Mouse (Mus musculus) cortical plate, adult 2 months (tissue): ENCODE results near the gene Arl6ip5. TPM values are rescaled to one million over a fixed set of nuclear protein-coding genes. Genes with fewer than 3 reads are reported as not detected.

Source experiments
- H3K27ac ChIP-seq: fragments of 200-500 bp; 2 replicates; pipeline ENCODE4 v1.5.1; 2012; ENCODE audit warnings: low read length, control low read depth, inconsistent platforms; ENCODE audit not compliant: insufficient read depth
- H3K4me1 ChIP-seq: fragments of 200-500 bp; 2 replicates; pipeline ENCODE4 v1.6.1; 2011; ENCODE audit warnings: low read length; ENCODE audit not compliant: control insufficient read depth, insufficient read depth
- H3K4me3 ChIP-seq: fragments of 200-500 bp; 2 replicates; pipeline ENCODE4 v1.5.1; 2011; ENCODE audit warnings: mild to moderate bottlenecking, low read length, control low read depth; ENCODE audit not compliant: insufficient read depth
- CTCF ChIP-seq: fragments of 200-500 bp; IDR thresholded peaks from 2 replicates; pipeline ENCODE4 v1.5.1; 2011; ENCODE audit warnings: mild to moderate bottlenecking, control low read depth, low read length; ENCODE audit not compliant: insufficient read depth; ENCODE audit errors: extremely low read depth
- POLR2A ChIP-seq: fragments of 200-500 bp; IDR thresholded peaks from 2 replicates; pipeline ENCODE4 v1.6.1; 2011; ENCODE audit warnings: mild to moderate bottlenecking, low read length, control low read depth; ENCODE audit not compliant: insufficient read depth; ENCODE audit errors: extremely low read depth
- polyA plus RNA-seq: library from polyadenylated mRNA; depleted of rRNA; stranded (reverse); fragments of >200 nt; gene quantifications from 2 replicates; pipeline ENCODE4 v1.2.3, GENCODE M21; 2012; rRNA removed

Arl6ip5 gene
- polyA plus RNA-seq, result 191 and 192 TPM in 2 replicates

DNA sequence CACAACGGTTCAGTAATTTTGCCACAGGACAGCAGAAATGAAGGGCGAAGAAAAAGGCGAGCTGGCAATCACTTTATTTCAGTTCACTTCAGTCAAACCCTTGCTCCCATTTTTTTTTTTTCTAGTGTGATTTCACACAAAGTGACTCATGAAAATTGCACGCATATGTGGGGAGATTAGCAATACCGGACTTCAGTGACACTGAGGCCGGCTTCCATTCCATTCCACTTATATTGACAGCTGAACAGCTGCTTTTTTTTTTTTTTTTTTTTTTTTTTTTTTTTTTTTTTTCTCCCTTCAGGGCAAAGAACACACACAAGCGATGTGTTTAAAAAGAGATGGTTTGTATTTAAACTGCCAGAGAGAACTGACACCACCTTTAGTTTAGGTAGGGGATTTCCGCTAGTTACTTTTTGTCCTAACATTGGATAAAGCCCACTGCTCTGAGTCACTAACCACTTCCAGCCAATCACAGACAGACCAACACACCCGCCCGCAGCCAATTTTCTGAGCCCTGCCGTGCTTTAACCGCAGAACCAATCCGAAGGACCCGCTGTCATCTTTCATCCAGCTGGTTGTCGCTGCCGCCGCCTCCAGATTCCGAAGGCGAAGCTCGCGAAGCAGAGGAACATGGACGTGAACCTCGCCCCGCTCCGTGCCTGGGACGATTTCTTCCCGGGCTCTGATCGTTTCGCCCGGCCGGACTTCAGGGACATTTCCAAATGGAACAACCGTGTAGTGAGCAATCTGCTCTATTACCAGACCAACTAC is at the start of gene Arl6ip5:
Arl6ip5 (plus strand) TSS at position 499 of the 771 bp plus-strand sequence.
- TF ChIP-seq CTCF (no peak), POLR2A (peak; percentile 65; the same call in 1 of the 2 replicates)
- Histone ChIP-seq H3K4me1 (peaks cover 3% of the 10 kb centered on the region; the same call in 1 of the 2 replicates), H3K27ac (peak within 1 kb of the TSS; percentile 83), H3K4me3 (peak within 1 kb of the TSS; percentile 97)

DNA sequence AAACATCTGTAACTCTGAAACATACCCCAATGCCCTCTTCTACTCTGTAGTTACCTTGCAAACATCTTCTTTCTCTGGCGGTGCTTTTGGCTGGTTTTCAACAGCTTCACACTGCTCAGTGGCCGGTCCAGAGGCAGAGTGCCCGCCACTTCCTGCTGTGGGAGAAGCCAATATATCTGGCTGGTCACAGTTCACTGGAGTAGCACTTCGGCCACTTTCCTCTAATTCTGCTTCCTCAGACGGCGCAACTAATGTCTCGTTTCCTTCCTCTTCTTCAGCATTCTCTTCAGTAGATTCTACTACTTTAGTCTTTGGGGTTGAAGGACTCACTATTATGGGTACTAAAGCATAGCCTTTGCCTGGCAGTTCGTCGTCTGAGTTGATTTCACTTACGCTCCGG is 34.8 kb upstream of the Arl6ip5 start:
- TF ChIP-seq POLR2A (no peak), CTCF (no peak)
- no peaks in the 10 kb centered on the region; the same call in 1 of the 2 replicates for H3K4me1 ChIP-seq
- no peak overlapping the region for H3K4me3 ChIP-seq
- H3K27ac ChIP-seq, result no peak overlapping the region

DNA sequence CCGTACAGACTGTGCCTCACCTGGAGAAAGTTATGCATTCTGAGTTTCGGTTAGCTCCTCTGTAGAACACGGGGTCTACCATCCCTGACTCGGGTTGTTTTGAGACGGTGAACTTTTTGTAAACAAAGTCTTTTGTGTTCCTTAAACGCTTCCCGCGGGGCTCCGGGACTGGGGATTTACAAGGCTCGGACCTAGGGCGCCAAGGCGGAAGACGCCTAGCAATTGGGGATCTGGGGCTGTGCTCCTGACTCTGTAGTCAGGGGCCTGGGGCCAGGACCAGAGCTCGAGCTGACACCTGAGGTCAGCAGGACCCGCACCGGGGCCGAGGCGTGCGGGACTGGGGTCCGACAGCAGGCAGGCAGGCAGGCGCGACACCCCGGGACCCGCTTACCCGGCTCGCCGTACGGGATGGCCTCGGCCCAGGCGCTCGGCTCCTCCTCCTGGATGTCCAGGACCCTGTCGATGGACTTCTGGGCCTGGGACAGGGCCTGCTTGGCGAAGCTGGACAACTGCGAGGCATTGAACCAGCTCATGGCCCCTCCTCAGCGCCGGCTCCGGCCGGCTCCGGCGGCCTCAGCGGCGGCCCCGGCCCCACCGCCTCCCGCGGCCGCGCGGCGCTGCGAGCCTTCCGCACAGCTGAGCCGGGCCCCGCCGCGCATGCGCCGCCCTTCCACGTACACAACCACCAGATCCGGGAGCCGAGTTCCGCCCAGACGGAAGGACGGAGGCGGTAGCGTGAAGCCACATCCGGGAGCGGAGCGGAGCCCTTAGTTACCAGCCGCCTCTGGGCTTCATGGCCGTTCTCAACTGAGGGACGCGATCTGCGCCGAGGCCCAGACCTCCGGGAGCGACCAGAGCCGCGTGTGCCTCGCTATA is 31.8 kb upstream of the Arl6ip5 start, which contains the start of gene Tmf1:
Tmf1 (minus strand) TSS at position 632 of the 876 bp plus-strand sequence.
- TF ChIP-seq POLR2A (peak; percentile 91), CTCF (no peak)
- Histone ChIP-seq H3K27ac (peak within 1 kb of the TSS; percentile 96), H3K4me3 (peak within 1 kb of the TSS; percentile 66), H3K4me1 (no peaks in the 10 kb centered on the region; the same call in 1 of the 2 replicates)

DNA sequence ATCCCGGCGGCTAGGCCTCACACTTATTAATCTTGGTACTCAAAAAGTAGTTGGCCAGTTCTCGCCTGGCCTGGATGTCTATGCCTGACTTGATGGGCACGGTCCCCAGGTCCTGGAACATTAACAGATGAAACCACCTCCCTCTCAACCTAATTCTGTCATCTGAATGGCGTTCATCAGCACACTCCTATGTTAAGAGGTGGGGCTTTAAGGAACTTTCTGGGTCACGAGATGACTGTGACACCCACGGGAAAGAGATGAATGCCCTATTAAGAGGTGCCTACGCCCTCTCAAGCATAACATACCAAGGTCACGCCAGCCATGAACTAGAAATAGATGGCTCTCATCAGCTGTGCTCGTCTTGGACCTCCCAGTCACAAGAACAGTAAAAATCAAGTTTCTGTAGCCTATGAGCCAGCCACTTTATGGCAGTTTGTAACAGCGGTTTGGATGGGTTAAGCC is 31.1 kb upstream of the Arl6ip5 start:
- H3K4me1 ChIP-seq, result no peaks in the 10 kb centered on the region; the same call in 1 of the 2 replicates
- peak overlapping the region; percentile 96 for H3K27ac ChIP-seq
- H3K4me3 ChIP-seq, result peak overlapping the region; percentile 66
- TF ChIP-seq POLR2A (no peak), CTCF (no peak)

DNA sequence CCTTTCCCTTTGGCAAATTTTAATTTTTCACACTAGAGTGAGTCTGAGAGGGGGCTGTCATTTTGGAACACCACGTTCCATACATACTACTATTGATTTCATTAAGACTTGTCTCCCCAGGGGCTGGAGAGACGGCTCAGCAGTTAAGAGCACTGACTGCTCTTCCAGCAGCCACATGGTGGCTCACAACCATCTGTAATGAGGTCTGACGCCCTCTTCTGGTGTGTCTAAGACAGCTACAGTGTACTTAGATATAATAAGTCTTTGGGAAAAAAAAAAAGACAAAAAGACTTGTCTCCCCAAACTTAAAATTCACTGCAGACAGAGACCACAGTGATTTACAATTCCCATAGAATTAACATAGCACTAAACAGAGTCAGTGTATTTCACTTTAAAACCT is 10.1 kb upstream of the Arl6ip5 start:
- TF ChIP-seq POLR2A, result no peak
- no peak for TF ChIP-seq CTCF
- Histone ChIP-seq H3K27ac (no peak overlapping the region), H3K4me1 (peaks cover 4% of the 10 kb centered on the region; the same call in 1 of the 2 replicates), H3K4me3 (no peak overlapping the region)

DNA sequence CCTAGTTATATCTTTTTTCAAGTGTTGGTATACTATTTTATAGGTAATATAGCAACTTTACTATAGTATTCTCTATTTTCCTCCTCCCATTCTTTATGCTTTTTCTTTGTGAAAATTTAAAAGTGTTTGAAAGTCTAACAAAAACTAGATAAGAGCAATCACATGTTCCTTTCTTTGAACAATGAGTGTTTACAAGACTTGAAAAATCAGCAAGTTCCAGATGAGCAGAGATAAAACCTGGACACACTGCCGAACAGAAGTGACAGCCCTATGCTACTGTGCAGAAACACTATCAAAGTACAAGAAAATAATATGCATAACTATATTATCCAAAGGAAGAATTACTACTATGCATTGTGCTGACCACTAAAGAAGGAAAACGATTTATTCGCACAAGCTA is 8.0 kb upstream of the Arl6ip5 start:
- Histone ChIP-seq H3K4me3 (no peak overlapping the region), H3K4me1 (peaks cover 4% of the 10 kb centered on the region; the same call in 1 of the 2 replicates), H3K27ac (no peak overlapping the region)
- TF ChIP-seq CTCF, result no peak
- no peak for TF ChIP-seq POLR2A

DNA sequence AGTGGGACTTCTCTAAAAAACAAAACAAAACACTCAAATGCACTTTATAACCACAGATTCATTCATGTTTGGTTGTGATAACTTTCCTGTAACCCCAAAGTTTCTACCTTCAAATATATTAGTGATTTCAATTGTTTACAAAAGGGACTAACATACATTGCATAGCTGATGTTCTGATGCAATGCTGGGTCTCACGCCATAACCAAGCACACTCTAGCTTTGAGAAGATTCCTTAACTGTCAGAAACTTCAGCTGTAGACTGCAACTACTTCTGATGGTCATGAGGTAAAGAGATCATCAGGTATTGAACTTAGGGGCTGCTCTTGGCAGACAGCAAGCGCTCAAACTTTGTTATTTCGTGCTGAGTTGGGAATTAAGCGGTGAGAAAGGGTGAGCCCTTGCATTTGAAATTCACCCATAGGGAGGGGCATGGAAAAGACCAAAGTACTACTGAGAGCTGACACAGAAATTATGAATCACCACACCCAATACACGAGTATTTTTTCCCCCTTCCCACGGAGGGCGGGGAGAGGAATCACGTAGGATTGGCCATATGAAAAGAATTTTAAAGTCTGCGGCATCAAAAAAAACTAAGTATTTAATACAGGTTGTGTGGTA is 6.1 kb upstream of the Arl6ip5 start:
- peaks cover 4% of the 10 kb centered on the region; the same call in 1 of the 2 replicates for H3K4me1 ChIP-seq
- peak overlapping the region; percentile 85 for H3K4me3 ChIP-seq
- no peak for TF ChIP-seq CTCF
- no peak for TF ChIP-seq POLR2A
- no peak overlapping the region for H3K27ac ChIP-seq

DNA sequence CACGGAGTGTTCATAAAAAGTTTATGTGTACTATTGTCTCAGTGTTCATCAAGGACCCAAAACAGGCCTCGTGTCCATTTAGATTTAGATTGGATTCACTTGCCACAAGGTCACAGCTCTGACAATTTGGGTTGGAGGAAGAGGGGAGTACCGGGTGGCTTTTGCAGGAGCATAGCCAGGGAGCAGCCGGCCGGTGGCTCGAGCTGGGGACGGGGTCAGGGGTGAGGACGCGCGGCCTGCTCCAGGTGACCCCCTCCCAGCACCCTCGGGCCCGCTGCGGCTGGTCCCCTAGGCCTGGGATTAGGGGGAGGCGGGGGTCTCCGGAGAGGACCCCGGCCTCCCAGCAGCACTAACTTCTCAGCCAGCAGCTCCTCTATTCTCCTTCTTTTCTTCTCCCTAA is 5.5 kb upstream of the Arl6ip5 start:
- Histone ChIP-seq H3K4me3 (peak overlapping the region; percentile 85), H3K4me1 (peaks cover 4% of the 10 kb centered on the region; the same call in 1 of the 2 replicates), H3K27ac (no peak overlapping the region)
- TF ChIP-seq CTCF, result no peak
- TF ChIP-seq POLR2A, result no peak

DNA sequence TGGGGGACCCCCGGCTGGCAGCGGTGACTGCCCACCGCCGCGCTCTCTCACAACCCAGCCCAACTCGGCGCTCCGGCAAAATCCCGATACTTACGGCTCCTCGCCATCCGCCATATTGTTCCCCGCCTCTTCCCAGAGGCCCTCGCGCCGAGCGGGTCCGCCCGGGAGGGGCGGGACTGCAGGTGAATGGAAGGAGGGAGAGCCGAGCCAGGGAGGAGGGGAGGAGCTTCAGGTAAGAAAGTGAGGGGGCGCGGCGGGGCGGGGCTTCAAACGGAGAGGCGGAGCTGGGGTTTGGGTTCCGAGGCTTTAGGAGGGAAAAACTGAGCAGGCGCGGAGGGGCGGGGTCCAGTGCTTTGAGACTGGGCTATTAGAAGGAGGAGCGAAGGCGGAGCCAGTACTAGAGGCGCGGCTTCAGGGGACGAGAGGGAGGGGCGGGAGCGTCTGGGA is 5.0 kb upstream of the Arl6ip5 start, which contains the start of gene Uba3:
Uba3 (minus strand) TSS at position 209 of the 447 bp plus-strand sequence.
- Histone ChIP-seq H3K27ac (no peak within 1 kb of the TSS), H3K4me3 (peak within 1 kb of the TSS; percentile 85), H3K4me1 (peaks cover 4% of the 10 kb centered on the region; the same call in 1 of the 2 replicates)
- TF ChIP-seq CTCF (no peak), POLR2A (peak; percentile 80)
